Mouse (Mus musculus): ENCODE measurements around the gene Fcgr4. TPM values are rescaled to one million over a fixed set of nuclear protein-coding genes. Genes with fewer than 3 reads are reported as not detected.
"Not testable (repeated sequence)": the region's sequence is repeated elsewhere in the genome, so short reads cannot be mapped to it uniquely, and the experiment has no call there.

Fcgr4 gene
- 8.4 and 10.1 TPM in 2 replicates for polyA plus RNA-seq (2012; rRNA removed)

- 74% methylated on average over 2 of the region's 2 CpGs for WGBS
- DNase-seq (ENCODE audit: low read depth, low spot score), result no peak
Measured at GRCm38 (mm10) chr1:171018737-171019136, at the start of gene Fcgr4. Gene Fcgr4, plus strand, starts transcription at chr1:171018920.

GRCm38 (mm10) chr1:170972494-170972893 is 46.2 kb upstream of the Fcgr4 start:
- 70% methylated on average over 6 of the region's 6 CpGs for WGBS
- DNase-seq (ENCODE audit: low read depth, low spot score), result no peak

DNA sequence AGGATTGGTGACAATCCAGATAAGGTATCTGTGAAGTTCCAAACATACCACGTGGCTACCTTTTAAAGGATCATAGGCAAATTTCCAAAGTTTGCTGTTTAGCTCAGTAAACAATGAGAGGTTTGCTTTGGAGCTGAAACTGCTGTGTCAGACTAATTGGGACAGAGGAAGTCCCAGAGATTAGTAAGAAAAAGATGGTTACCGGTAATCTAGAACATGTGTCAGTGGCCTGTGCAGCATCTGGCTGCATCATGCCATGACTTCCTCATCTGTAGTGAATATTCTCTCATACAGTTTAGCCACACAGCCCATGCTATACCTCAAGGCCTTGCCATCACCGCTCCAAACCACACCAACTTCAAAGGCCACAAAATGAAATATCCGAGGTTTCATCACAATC is 45.8 kb upstream of the Fcgr4 start:
- 64% methylated on average over 4 of the region's 4 CpGs for WGBS
- no peak for DNase-seq (ENCODE audit: low read depth, low spot score)

GRCm38 (mm10) chr1:170974171-170974570 is 44.5 kb upstream of the Fcgr4 start:
- WGBS, result 71% methylated on average over 8 of the region's 8 CpGs
- DNase-seq (ENCODE audit: low read depth, low spot score), result no peak

- no peak for DNase-seq (ENCODE audit: low read depth, low spot score)
- 89% methylated on average over 2 of the region's 2 CpGs for WGBS
Measured at GRCm38 (mm10) chr1:170974736-170975135, 44.0 kb upstream of the Fcgr4 start.

DNA sequence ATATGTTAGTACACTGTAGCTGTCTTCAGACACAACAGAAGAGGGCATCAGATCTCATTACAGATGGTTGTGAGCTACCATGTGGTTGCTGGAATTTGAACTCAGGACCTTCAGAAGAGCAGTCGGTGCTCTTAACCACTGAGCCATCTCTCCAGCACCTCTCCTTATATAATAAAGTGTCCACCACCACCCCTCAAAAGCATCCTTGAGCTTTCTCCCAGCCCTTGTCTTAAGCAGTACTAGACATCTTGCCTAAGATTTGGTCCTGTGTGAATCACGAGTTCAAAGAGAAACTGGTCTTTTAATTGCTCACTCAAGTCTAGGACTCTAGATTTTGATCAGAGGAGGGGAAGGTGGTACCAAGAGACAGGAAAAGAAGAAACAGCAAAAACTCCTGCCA is 43.4 kb upstream of the Fcgr4 start:
- not testable (repeated sequence) for DNase-seq (ENCODE audit: low read depth, low spot score)
- 55% methylated on average over 2 of the region's 2 CpGs for WGBS

DNA sequence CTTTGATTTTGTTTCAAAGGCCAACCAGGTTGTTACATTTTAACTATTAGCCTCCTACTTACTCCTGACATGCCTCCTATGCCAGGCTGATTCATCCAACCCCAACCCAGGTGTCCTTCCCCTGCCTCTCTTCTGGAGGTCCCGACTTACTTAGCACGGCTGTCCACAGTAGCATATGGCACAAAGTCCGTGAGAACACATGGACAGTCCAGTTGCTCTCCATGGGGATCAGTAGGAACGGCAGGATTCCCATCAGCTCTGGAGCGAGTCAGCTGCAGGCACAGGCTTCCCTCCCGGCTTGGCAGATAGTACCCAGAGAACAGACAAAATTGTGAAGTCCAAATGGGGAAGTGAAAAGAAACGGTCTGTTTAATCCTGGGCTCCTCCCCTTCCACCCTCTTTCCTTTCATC is 43.0 kb upstream of the Fcgr4 start:
- no peak for DNase-seq (ENCODE audit: low read depth, low spot score)
- WGBS, result 36% methylated on average over 7 of the region's 7 CpGs

DNA sequence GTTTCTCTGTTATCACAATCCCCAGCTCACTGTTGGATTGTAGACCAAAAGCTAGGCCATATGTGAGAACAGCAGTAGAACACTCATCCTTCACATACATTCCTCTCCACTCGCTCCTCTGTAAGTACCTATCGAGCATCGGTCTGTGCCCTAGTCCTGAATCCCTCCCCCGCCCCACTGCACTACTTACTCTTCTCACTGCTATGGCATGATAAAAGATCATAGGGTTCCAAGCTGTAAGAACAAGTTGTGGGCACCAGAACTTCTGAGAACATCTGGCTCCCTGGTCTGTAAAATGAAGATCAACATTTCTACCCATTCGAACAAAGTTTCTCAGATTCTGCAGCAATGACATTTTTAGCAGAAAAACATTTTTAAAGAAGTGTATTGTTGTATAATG is 42.3 kb upstream of the Fcgr4 start, which contains the start of gene Fcgr2b:
Fcgr2b (minus strand) TSS at position 101 of the 400 bp plus-strand sequence.
- no peak for DNase-seq (ENCODE audit: low read depth, low spot score)
- WGBS, result 91% methylated on average over 5 of the region's 5 CpGs

GRCm38 (mm10) chr1:170978601-170979000 is 40.1 kb upstream of the Fcgr4 start:
- DNase-seq (ENCODE audit: low read depth, low spot score), result no peak
- 75% methylated on average over 4 of the region's 4 CpGs for WGBS

DNA sequence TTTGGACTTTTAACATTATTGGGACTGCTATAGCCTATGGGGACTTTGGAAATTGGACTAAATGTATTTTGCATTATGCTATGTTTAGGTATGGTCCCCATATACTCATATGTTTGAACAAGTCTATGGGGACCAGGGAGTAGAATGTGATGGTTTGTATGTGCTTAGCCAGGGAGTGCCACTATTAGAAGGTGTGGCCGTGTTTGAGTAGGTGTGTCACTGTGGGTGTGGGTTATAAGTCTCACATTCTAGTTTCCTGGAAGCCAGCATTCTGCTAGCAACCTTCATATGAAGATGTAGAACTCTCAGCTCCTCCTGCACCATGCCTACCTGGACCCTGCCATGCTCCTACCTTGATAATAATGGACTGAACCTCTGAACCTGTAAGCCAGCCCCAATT is 37.0 kb upstream of the Fcgr4 start:
- 38% methylated on average over 1 of the region's 1 CpGs for WGBS
- peak; percentile 58 for DNase-seq (ENCODE audit: low read depth, low spot score)

DNA sequence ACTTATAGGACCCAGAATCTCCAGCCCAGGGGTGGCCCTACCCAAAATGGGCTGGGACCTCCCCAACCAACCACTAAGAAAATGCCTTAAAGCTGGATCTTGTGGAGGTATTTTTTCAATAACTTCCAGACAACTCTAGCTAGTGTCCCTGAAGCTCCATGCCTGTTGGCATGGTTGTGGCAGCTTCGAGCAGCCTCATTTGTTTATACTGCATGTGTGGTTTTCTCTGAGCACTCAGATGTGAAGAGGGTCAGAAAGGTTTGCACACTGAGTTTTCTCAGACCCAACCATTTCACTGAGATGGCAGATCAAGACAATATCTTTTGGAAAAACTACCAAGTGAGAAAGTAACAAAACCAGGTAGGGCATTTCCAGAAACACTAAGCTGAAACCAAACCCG is 36.4 kb upstream of the Fcgr4 start:
- WGBS, result 64% methylated on average over 2 of the region's 2 CpGs
- DNase-seq (ENCODE audit: low read depth, low spot score), result no peak

GRCm38 (mm10) chr1:170983066-170983465 is 35.7 kb upstream of the Fcgr4 start:
- no peak for DNase-seq (ENCODE audit: low read depth, low spot score)
- WGBS, result 83% methylated on average over 4 of the region's 4 CpGs

DNA sequence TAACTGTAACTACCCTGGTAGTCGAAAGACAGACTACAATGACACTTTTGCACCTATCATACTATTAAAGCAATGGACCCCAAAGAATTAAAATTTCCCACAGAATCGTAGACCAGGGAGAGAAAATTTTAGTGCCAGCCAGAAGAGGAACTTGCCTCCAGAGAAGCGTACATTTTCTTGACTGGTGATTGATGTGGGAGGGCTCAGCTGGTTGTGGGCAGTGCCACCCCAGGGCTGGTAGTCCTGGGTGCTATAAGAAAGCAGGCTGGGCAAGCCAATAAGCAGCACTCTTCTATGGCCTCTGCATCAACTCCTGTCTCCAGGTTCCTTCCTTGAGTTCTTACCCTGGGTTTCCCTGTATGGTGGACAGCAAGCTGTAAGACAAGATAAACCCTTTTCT is 33.6 kb upstream of the Fcgr4 start:
- WGBS, result 87% methylated on average over 3 of the region's 3 CpGs
- no peak for DNase-seq (ENCODE audit: low read depth, low spot score)

GRCm38 (mm10) chr1:170985861-170986260 is 32.9 kb upstream of the Fcgr4 start:
- 85% methylated on average over 5 of the region's 5 CpGs for WGBS

DNA sequence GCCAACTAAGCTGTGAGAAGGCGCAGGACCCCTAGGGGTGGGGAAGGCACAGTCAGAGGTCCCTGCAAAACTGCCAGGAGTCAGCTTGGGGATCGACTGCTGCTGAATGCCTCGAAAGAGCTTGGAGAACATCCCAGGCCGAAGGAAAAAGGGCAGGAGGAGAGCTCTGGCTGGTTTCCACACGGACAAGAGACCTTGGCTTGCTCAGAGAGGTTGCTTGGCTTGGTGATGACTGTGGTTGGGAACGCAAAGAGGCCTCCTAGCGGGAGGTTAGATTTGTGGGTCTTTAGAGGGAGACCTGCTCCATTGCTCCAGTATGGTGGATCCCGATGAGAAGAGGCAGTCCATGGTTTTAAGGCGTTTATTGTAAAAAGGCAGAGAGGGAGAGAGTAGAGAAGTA is 29.1 kb upstream of the Fcgr4 start:
- DNase-seq (ENCODE audit: low read depth, low spot score), result no peak
- 73% methylated on average over 9 of the region's 9 CpGs for WGBS

More at GRCm38 (mm10) chr1:170985861-170986260, 32.9 kb upstream of the Fcgr4 start:
- DNase-seq (ENCODE audit: low read depth, low spot score), result no peak

DNA sequence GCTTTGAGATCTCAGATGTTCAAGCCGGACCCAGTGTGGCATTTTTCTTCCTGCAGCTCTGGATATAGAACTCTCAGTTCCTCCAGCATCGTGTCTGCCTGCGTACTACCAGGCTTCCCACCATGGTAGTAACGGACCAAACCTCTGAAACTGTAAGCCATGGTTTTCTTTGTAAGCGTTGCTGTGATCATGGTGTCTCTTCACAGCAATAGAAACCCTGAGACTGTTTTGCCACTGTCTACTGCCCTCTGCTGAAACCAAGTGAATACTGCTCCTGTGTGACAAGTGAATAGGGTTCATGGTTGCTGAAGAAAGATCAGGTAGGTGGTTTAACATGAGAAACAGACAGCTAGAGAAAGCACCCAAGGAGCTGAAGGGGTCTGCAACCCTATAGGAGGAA is 26.2 kb upstream of the Fcgr4 start:
- WGBS, result 59% methylated on average over 5 of the region's 5 CpGs
- no peak for DNase-seq (ENCODE audit: low read depth, low spot score)

DNA sequence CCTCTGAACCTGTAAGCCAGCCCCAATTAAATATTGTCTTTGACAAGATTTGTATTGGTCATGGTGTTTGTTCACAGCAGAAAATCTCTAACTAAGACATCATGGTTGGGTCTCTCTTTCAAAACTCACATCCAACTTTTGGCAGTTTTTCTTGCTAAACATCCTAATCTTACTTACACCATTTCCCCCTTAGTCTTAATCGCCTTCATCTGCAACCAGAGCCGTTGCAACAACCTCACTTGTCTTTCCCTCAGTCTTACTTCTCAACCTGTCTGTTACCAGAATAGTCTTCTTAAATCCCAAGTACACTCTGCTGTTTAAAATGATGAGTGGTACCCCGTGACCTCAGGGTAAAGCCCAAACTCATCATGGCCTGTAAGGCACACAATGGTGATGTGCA is 22.7 kb upstream of the Fcgr4 start:
- 79% methylated on average over 3 of the region's 3 CpGs for WGBS

DNA sequence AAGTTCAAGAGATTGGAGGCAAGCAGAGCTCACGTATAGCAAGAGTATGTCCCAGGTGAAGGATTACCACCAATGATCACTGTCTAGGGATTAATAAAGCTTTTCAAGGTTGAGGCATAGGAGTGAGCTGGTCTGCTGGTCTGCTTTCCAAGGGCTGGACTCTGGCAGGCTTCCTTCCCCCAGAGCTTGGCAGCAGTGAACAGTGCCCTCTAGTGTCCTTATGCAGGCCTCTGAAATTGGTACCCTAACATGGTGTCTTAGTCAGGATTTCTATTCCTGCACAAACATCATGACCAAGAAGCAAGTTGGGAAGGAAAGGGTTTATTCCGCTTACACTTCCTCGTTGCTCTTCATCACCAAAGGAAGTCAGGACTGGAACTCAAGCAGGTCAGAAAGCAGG is 22.0 kb upstream of the Fcgr4 start:
- no peak for DNase-seq (ENCODE audit: low read depth, low spot score)
- 30% methylated on average over 3 of the region's 3 CpGs for WGBS

More for the DNA sequence above, 22.7 kb upstream of the Fcgr4 start:
- DNase-seq (ENCODE audit: low read depth, low spot score), result no peak

DNA sequence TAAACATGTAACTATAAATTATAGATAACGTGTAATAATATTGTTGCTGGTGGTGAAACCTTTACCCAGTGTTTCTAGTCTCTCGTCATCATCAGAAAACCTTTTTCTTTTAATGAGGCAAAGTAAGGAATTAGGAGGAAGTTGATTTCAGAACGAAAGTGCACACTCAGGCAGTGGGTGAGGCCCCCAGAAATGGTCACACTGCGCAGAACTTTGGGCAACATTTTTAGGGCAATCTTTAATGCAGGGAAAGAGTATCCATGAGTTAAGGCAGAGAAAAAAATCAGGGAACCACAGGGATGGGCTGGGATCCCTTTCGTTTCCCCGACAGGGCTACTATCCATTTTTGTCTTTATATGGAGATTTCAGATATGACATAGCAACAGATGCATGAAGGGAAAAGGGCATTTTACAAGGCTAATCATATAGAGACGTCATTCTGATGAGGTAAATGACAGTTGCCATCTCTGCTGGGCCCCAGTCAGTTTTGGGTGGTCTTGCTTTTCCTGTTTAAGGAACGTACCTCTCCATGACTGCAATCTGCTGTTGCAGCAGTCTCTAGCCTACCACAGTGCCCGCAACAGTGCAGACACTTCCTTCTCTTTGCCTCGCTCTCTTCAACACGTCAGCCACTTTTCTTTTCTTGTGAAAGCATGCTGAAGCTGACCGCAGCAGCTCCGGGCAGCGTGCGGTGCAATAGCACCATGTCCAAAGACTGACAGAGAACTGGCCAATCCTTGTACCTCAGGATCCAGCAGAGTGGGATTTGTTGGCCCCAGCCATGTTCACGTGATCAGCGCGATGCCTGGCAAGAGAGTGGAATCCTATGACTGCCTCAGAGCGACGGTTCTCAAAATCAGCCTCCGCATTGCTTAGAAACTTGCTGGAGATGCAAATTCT is 20.7 kb upstream of the Fcgr4 start:
- DNase-seq (ENCODE audit: low read depth, low spot score), result no peak
- 54% methylated on average over 21 of the region's 21 CpGs for WGBS

DNA sequence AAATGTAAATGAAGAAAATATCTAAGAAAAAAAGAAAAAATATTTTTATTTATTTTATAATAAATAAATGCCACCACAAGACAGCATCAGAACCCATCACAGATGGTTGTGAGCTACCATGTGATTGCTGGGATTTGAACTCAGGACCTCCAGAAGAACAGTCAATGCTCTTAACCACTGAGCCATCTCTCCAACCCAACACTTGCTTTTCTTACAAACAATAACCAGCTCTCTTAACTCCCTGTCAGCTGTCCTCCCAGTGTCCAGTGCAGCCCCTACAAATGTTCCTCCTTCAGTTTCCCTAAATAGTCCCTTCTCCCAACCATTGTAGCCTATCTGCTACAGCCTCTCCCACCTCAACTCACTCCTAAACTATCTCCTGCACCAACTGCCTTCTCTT is 18.9 kb upstream of the Fcgr4 start:
- no peak for DNase-seq (ENCODE audit: low read depth, low spot score)

DNA sequence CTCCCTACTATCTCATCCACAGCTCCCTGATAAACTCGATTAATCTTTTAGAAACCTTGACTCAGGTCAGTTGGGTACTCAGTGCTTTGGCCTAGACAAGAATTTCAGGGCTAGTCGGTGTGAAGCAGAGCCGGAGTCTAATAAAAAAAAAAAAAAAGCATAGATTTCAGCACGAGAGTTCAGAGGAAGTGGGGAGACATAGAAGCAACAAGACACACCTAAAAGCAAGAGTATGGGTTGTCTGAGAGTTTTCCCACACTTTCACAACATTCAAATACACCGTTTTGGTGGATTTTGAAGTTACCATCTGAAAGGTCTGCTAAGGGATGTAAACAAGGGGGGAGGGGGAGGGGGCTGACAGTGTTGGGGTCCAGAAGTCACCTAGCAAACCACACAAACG is 13.6 kb upstream of the Fcgr4 start:
- WGBS, result 58% methylated on average over 6 of the region's 6 CpGs
- DNase-seq (ENCODE audit: low read depth, low spot score), result no peak

- DNase-seq (ENCODE audit: low read depth, low spot score), result no peak
Measured at GRCm38 (mm10) chr1:171005586-171005985, 13.1 kb upstream of the Fcgr4 start.

All from large intestine, adult 2 months (tissue).